25 mouse cellular contexts compared by ENCODE assay signal in genomic region chr2:131105061-131105460, GRCm38 (mm10). TPM values are rescaled to one million over a fixed set of nuclear protein-coding genes. Genes with fewer than 3 reads are reported as not detected.
DNase-seq lines count a peak whose midpoint lies in the region; ATAC-seq and TF ChIP-seq lines count a peak whose summit lies in the region.
"Not testable (repeated sequence)": the region's sequence is repeated elsewhere in the genome, so short reads cannot be mapped to it uniquely, and the experiment has no call there.
"Had no signal": no experiment of that assay in that cellular context is flagged by ENCODE, and none has a peak within 500 bp of the region (broad histone marks: within the 10 kb centered on the region; RNA-seq: fewer than 3 reads in every experiment).

No protein-coding gene starts in this region.

- H3K4me1 ChIP-seq in kidney, embryonic 14.5 days (ENCODE audit: control insufficient read depth, insufficient read depth, low read length); kidney, embryonic 15.5 days; testis, adult 2 months (ENCODE audit: control insufficient read depth, insufficient read depth, low read length): not testable (repeated sequence)

- H3K36me3 ChIP-seq in kidney, embryonic 14.5 days (ENCODE audit: control insufficient read depth, insufficient read depth, low read length); kidney, embryonic 15.5 days; testis, adult 2 months (ENCODE audit: control insufficient read depth, insufficient read depth, low read length): not testable (repeated sequence)

- 53% methylated on average over 4 of the region's 4 CpGs for WGBS in kidney, embryonic 14.5 days
- 69% methylated on average over 4 of the region's 4 CpGs for WGBS in kidney, embryonic 15.5 days

- peak; percentile 46; the same call in 1 of the 2 replicates for ATAC-seq in kidney, embryonic 14.5 days (ENCODE audit: low FRiP score, low TSS enrichment)
- 0 out of 2 replicates have a peak, but pooled peaks have one; percentile 36 for ATAC-seq in kidney, embryonic 15.5 days (replicated peaks; ENCODE audit: low FRiP score)

- H3K9me3 ChIP-seq in kidney, embryonic 14.5 days (ENCODE audit: control insufficient read depth, low read length); kidney, embryonic 15.5 days (replicated peaks): not testable (repeated sequence)

- not testable (repeated sequence) for H3K4me3 ChIP-seq in kidney, embryonic 14.5 days (ENCODE audit: low read length); kidney, embryonic 15.5 days (replicated peaks)
- peak overlapping the region; percentile 57 for H3K4me3 ChIP-seq in testis, adult 2 months (ENCODE audit: control insufficient read depth, low read depth, low read length)

- not testable (repeated sequence) for H3K9ac ChIP-seq in kidney, embryonic 14.5 days (ENCODE audit: low read depth, low read length); kidney, embryonic 15.5 days

- H3K27me3 ChIP-seq in kidney, embryonic 14.5 days (ENCODE audit: control insufficient read depth, insufficient read depth, low read length); kidney, embryonic 15.5 days; testis, adult 2 months (ENCODE audit: control insufficient read depth, insufficient read depth, low read length): not testable (repeated sequence)

- TF ChIP-seq CTCF in testis, adult 2 months (IDR thresholded peaks at IDR 0.05; ENCODE audit: control insufficient read depth, insufficient read depth, insufficient replicate concordance, low read depth, low read length) = not testable (repeated sequence)

- DNase-seq in gastrocnemius, postnatal 10 days = peak; percentile 0
- peak; percentile 2 for DNase-seq in gastrocnemius, postnatal 25 days
- peak; percentile 90 for DNase-seq in heart, adult 11 months
- peak; percentile 2 for DNase-seq in heart, postnatal 4 days
- peak; percentile 1 for DNase-seq in urinary bladder, postnatal 25 days (ENCODE audit: low spot score)

- H3K4me2 ChIP-seq in kidney, embryonic 14.5 days (replicated peaks; ENCODE audit: low read depth, low read length); kidney, embryonic 15.5 days: not testable (repeated sequence)

- TF ChIP-seq POLR2A in testis, adult 2 months (IDR thresholded peaks at IDR 0.05; ENCODE audit: control insufficient read depth, low read depth, low read length) = not testable (repeated sequence)

- H3K27ac ChIP-seq in kidney, embryonic 14.5 days (ENCODE audit: low read depth, low read length); kidney, embryonic 15.5 days; testis, adult 2 months (ENCODE audit: control insufficient read depth, insufficient read depth, low read depth, low read length): not testable (repeated sequence)

RNA-seq across cellular contexts. Expression of gene Siglec1, which starts 18.5 kb away (rescaled TPM):
- total RNA-seq in gastrocnemius, postnatal 10 days (2021) = 1 to 10 TPM; 1.2 to 1.4 TPM
- total RNA-seq in gastrocnemius, postnatal 25 days (2021) = 1 to 10 TPM in 1 of 2 experiments, under 1 TPM in 1; 0.64 to 1.2 TPM
- total RNA-seq in heart, postnatal 4 days (2021) = under 1 TPM; 0.52 to 0.79 TPM
- 0.27 and 0.47 TPM in 2 replicates for polyA plus RNA-seq in kidney, embryonic 14.5 days (2014; fragmentation: Nextera tagmentation; extraction: Ambion mirVana)
- polyA plus RNA-seq in kidney, embryonic 15.5 days (2015; fragmentation: Nextera tagmentation; extraction: Ambion mirVana) = 0.35 and 0.49 TPM in 2 replicates
- 0.61 and 0.88 TPM in 2 replicates for polyA plus RNA-seq in testis, adult 2 months (2012; rRNA removed)
- total RNA-seq: CH12.LX had no signal
- polyA plus RNA-seq: activated CD4-positive, CD25-positive, alpha-beta regulatory T cell, adult 4 months; CD4-positive, CD25-positive, alpha-beta regulatory T cell, adult 4 months; G1E had no signal

RNA-seq across cellular contexts. Expression of gene Hspa12b, which starts 22.0 kb away (rescaled TPM):
- 10 to 100 TPM; 18.3 to 25.0 TPM for total RNA-seq in gastrocnemius, postnatal 10 days (2021)
- total RNA-seq in gastrocnemius, postnatal 25 days (2021) = 10 to 100 TPM; 14.5 to 16.6 TPM
- 10 to 100 TPM; 40.3 to 40.6 TPM for total RNA-seq in heart, postnatal 4 days (2021)
- polyA plus RNA-seq in kidney, embryonic 14.5 days (2014; fragmentation: Nextera tagmentation; extraction: Ambion mirVana) = 8.6 and 10.0 TPM in 2 replicates
- 20.3 and 21.3 TPM in 2 replicates for polyA plus RNA-seq in kidney, embryonic 15.5 days (2015; fragmentation: Nextera tagmentation; extraction: Ambion mirVana)
- 5.4 and 6.6 TPM in 2 replicates for polyA plus RNA-seq in testis, adult 2 months (2012; rRNA removed)
- polyA plus RNA-seq: CD4-positive, CD25-positive, alpha-beta regulatory T cell, adult 4 months had no signal

RNA-seq across cellular contexts. Expression of gene Gm11037, which starts 28.2 kb away (rescaled TPM):
- total RNA-seq in gastrocnemius, postnatal 10 days (2021) = not detected
- total RNA-seq in gastrocnemius, postnatal 25 days (2021) = not detected
- total RNA-seq in heart, postnatal 4 days (2021) = not detected
- not detected in 2 replicates for polyA plus RNA-seq in kidney, embryonic 14.5 days (2014; fragmentation: Nextera tagmentation; extraction: Ambion mirVana)
- polyA plus RNA-seq in kidney, embryonic 15.5 days (2015; fragmentation: Nextera tagmentation; extraction: Ambion mirVana) = not detected in 2 replicates
- not detected in 2 replicates for polyA plus RNA-seq in testis, adult 2 months (2012; rRNA removed)
- total RNA-seq: adrenal gland, adult 18-20 months; adrenal gland, adult 2 months; adrenal gland, adult 8-10 months; adrenal gland, postnatal 10 days; adrenal gland, postnatal 14 days; adrenal gland, postnatal 25 days; adrenal gland, postnatal 36 days; adrenal gland, postnatal 4 days; CH12.LX; ES-E14; G1E; MEL had no signal
- polyA plus RNA-seq: activated CD4-positive, CD25-positive, alpha-beta regulatory T cell, adult 4 months; adrenal gland, adult 2 months; brain, embryonic 14.5 days; C2C12; CD4-positive, CD25-positive, alpha-beta regulatory T cell, adult 4 months; G1E; Patski had no signal

RNA-seq across cellular contexts. Expression of gene Adam33, which starts 41.4 kb away (rescaled TPM):
- total RNA-seq in gastrocnemius, postnatal 10 days (2021) = 1 to 10 TPM; 3.7 to 5.9 TPM
- total RNA-seq in gastrocnemius, postnatal 25 days (2021) = 1 to 10 TPM; 1.7 to 4.7 TPM
- 1 to 10 TPM; 2.4 to 3.2 TPM for total RNA-seq in heart, postnatal 4 days (2021)
- polyA plus RNA-seq in kidney, embryonic 14.5 days (2014; fragmentation: Nextera tagmentation; extraction: Ambion mirVana) = 0.89 and 1.0 TPM in 2 replicates
- polyA plus RNA-seq in kidney, embryonic 15.5 days (2015; fragmentation: Nextera tagmentation; extraction: Ambion mirVana) = 3.6 and 4.9 TPM in 2 replicates
- polyA plus RNA-seq in testis, adult 2 months (2012; rRNA removed) = 2.8 and 3.1 TPM in 2 replicates
- polyA plus RNA-seq: activated CD4-positive, CD25-positive, alpha-beta regulatory T cell, adult 4 months; C2C12; G1E had no signal

RNA-seq across cellular contexts. Expression of gene 1700037H04Rik, which starts 54.8 kb away (rescaled TPM):
- 1 to 10 TPM; 7.2 to 9.3 TPM for total RNA-seq in gastrocnemius, postnatal 10 days (2021)
- 1 to 10 TPM; 3.3 to 6.6 TPM for total RNA-seq in gastrocnemius, postnatal 25 days (2021)
- 10 to 100 TPM; 23.4 to 26.0 TPM for total RNA-seq in heart, postnatal 4 days (2021)
- 99.3 and 101 TPM in 2 replicates for polyA plus RNA-seq in kidney, embryonic 14.5 days (2014; fragmentation: Nextera tagmentation; extraction: Ambion mirVana)
- 82.9 and 91.1 TPM in 2 replicates for polyA plus RNA-seq in kidney, embryonic 15.5 days (2015; fragmentation: Nextera tagmentation; extraction: Ambion mirVana)
- 827 and 879 TPM in 2 replicates for polyA plus RNA-seq in testis, adult 2 months (2012; rRNA removed)

Comparison
In these comparisons a context has a peak if more than half of its experiments do, and no peak if none do; other contexts are left out.
1. DNase-seq: peak in every context shown above with its lines; median percentile 90 in heart, adult 11 months; 2 in gastrocnemius, postnatal 25 days; 2 in heart, postnatal 4 days; 1 in urinary bladder, postnatal 25 days; 0 in gastrocnemius, postnatal 10 days.